Mouse (Mus musculus): ENCODE measurements at regions not wholly inside any gene's neighbourhood (a gene's known extent, or its start where the extent isn't known, plus 50 kb on each side); places are given as distances from the start of the nearest gene placed in this dataset.
A peak's percentile ranks its signal among the peaks of the same experiment; 100 is the strongest.
"Not testable (repeated sequence)": the region's sequence is repeated elsewhere in the genome, so short reads cannot be mapped to it uniquely, and the experiment has no call there.

DNA sequence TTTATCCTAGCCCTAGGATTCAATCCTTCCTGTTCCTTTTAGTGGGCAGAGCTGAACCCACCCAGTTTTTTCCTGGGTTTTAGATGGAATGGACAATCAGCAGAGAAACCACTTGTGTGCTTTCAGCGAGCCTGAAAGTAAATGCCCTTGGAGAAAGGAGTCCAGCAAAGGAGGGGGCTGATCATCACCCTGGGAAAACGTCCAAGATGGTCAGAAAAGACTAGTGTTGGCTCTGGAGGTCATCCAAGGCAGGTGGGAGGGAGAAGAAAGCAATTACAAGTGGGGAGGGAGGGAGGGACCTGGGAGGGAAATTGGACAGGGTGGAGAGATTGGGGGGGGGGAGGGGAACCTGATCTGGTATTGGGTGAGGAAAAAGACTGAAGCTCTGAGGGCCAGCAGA, 55.6 kb upstream of the Zfp366 start:
- WGBS, result 57% methylated on average over 2 of the region's 2 CpGs
- no peak overlapping the region for H3K27ac ChIP-seq
- H3K27me3 ChIP-seq (ENCODE audit: low read depth, poor library complexity, severe bottlenecking), result no peaks in the 10 kb centered on the region
- no peaks in the 10 kb centered on the region for H3K36me3 ChIP-seq
- peaks cover 11% of the 10 kb centered on the region for H3K4me1 ChIP-seq
- no peak for DNase-seq (ENCODE audit: low spot score)
- no peaks in the 10 kb centered on the region for H3K9me3 ChIP-seq (replicated peaks)
- H3K4me3 ChIP-seq, result no peak overlapping the region

DNA sequence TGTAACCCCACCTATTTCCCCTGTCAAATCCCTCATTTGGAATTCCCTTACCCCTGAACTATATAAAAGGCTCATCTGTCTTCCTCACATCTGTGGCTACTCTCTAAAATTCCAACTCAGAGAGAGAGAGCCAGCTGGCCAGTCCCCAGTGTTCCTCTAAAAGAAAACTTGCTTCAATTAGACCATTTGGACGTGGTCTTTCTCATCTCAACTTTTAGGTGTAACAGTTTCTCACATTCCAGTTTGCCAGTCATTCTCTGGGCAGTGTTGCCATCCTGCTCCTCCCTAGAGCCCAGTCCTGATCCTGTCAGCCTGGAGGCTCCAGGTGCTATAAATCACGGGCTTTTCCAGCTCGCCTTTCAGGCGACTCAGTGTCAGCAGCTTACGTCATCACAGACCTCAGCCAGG, 56.3 kb upstream of the Zfp366 start:
- Histone ChIP-seq H3K4me3 (no peak overlapping the region), H3K9me3 (replicated peaks) (no peaks in the 10 kb centered on the region)
- 64% methylated on average over 5 of the region's 5 CpGs for WGBS

DNA sequence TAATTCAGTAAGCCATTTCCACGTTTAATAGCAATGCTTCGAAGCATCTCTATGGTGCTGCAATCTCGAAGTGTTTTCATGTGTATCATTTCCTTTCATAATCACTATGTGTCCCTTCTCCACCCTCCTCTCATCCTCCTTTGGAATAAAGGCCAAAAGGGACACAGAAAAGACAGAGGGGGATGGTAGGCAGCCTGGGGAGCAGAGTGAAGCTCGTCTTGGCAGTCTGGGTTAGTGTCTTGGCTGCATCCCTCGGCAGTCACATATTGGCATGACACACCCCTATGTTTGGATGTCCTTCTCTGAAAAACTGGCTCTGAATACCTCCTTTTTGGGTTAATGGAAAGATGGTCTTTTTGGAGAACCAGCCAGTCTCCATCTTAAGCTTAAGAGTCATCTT, 56.9 kb upstream of the Zfp366 start:
- no peak overlapping the region for H3K4me3 ChIP-seq
- no peak for DNase-seq (ENCODE audit: low spot score)
- no peaks in the 10 kb centered on the region for H3K36me3 ChIP-seq
- peaks cover 15% of the 10 kb centered on the region for H3K4me1 ChIP-seq
- H3K27ac ChIP-seq, result no peak overlapping the region
- H3K9me3 ChIP-seq (replicated peaks), result no peaks in the 10 kb centered on the region
- no peaks in the 10 kb centered on the region for H3K27me3 ChIP-seq (ENCODE audit: low read depth, poor library complexity, severe bottlenecking)
- 91% methylated on average over 5 of the region's 5 CpGs for WGBS

More for the DNA sequence above, 56.3 kb upstream of the Zfp366 start:
- peaks cover 15% of the 10 kb centered on the region for H3K4me1 ChIP-seq
- no peaks in the 10 kb centered on the region for H3K27me3 ChIP-seq (ENCODE audit: low read depth, poor library complexity, severe bottlenecking)
- no peak for DNase-seq (ENCODE audit: low spot score)
- no peak overlapping the region for H3K27ac ChIP-seq
- no peaks in the 10 kb centered on the region for H3K36me3 ChIP-seq

DNA sequence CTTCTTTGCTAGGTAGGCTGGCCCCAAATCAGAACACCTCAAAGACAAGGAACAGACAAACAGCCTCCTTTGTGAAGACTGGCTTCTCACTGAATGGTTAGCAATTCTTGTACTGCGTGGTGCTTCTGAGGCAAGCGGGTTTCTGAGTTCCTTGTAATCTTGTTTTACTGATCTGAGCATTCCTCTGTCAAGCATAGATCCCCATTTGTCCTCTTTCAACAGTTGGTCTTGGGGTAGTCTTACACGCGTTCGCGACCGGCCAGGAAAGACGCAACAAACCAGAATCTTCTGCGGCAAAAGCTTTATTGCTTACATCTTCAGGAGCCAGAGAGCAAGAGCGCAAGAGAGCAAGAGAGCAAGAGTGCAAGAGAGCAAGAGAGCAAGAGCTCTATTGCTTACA, 57.7 kb upstream of the Zfp366 start:
- not testable (repeated sequence) for H3K36me3 ChIP-seq; H3K27me3 ChIP-seq (ENCODE audit: low read depth, poor library complexity, severe bottlenecking); H3K27ac ChIP-seq; H3K9me3 ChIP-seq (replicated peaks); H3K4me3 ChIP-seq; DNase-seq (ENCODE audit: low spot score)
- 97% methylated on average over 10 of the region's 10 CpGs for WGBS
- peaks cover 15% of the 10 kb centered on the region for H3K4me1 ChIP-seq

DNA sequence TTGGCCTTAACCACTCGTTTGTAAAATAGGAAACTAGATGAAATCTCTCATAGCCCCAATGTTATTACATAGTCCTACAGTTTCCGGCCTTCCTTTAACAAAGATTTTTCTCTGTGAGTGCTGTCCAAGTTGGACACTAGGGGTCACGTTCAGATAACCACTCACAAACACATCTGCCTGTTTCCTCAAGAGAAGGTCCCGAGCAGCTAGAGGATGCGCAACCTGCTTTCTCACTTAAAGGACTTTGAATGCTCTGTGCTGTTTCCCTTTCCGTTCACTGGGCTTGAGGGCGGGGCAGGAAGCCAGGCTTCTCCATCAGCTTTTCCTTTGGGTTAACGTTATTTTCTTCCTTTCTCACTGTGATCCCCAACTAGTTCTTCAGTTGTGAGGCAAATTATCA, 58.1 kb upstream of the Zfp366 start:
- no peak overlapping the region for H3K4me3 ChIP-seq
- H3K36me3 ChIP-seq, result no peaks in the 10 kb centered on the region
- DNase-seq (ENCODE audit: low spot score), result no peak
- H3K9me3 ChIP-seq (replicated peaks), result no peaks in the 10 kb centered on the region
- H3K27me3 ChIP-seq (ENCODE audit: low read depth, poor library complexity, severe bottlenecking), result no peaks in the 10 kb centered on the region
- 89% methylated on average over 8 of the region's 8 CpGs for WGBS
- H3K27ac ChIP-seq, result no peak overlapping the region
- peaks cover 15% of the 10 kb centered on the region for H3K4me1 ChIP-seq

DNA sequence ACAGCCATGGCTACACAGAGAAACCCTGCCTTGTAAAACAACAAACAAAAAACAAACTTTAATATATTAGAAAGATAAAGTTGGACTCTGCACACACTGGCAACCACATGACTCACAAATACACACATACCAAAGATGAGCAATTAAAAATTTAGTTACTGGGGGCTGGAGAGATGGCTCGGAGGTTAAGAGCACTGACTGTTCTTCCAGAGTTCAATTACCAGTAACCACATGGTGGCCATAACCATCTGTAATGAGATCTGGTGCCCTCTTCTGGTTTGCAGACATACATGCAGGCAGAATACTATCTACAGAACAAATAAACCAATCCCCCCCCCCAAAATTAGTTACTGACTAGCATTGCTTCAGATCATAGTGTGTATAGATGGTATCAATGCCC, 58.7 kb upstream of the Zfp366 start:
- 67% methylated on average over 1 of the region's 1 CpGs for WGBS
- Histone ChIP-seq H3K36me3 (no peaks in the 10 kb centered on the region), H3K9me3 (replicated peaks) (no peaks in the 10 kb centered on the region), H3K27me3 (ENCODE audit: low read depth, poor library complexity, severe bottlenecking) (no peaks in the 10 kb centered on the region), H3K4me1 (peaks cover 15% of the 10 kb centered on the region), H3K4me3 (no peak overlapping the region), H3K27ac (no peak overlapping the region)
- no peak for DNase-seq (ENCODE audit: low spot score)

DNA sequence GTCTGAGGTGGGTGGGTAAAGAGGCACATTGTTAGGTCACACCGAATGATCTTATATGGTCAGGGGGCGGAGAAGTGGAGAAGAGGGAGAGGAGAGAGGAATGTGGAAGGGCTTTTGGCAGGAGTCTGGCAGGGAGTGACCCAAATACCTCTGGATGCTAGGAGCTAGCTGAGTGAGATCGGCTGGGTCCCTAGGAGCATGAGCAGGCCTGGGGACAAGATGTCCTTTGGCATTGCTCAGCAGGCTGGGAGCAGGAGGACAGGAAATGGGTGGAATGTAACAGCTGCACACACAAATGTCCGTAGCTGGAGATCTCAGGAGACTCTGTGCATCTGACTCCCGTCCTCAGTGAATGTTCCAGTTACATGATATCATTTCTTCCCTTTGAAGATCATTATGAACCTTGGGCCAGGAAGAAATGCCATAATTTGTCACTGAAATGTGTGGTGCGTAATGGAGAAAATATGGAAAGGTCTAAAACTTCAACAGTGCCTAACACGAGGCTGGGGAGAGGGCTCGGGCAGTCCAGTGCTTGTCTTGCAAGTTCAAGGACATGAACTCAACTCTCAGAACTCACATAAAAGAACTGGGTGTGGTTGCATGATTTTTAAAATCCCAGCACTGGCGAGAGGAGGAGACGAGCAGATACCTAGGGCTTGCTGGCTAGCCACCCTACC, 59.6 kb upstream of the Zfp366 start:
- Histone ChIP-seq H3K27ac (no peak overlapping the region), H3K9me3 (replicated peaks) (no peaks in the 10 kb centered on the region)

DNA sequence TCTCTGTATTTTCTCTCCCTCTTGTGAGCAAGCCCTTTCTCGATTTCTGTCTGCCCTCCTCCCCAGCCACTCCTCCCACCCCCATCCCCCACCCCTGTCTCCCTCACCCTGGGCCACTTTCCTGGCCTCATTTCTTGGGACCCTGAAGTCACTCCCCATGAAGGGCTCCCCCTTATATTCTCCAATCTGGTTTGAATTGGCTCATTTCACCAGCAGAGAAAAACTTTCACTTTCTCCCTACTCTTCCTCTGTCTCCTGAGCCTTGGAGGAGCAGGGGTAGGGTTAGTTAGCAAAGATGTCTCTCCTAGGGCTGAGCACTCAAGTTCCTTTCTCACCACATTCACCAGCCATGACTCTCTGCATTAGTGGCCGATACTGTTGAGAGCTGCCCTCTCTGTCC, 60.5 kb upstream of the Zfp366 start:
- WGBS, result 50% methylated on average over 2 of the region's 2 CpGs
- DNase-seq (ENCODE audit: low spot score), result no peak

More for the DNA sequence above, 59.6 kb upstream of the Zfp366 start:
- Histone ChIP-seq H3K36me3 (no peaks in the 10 kb centered on the region), H3K4me1 (peaks cover 16% of the 10 kb centered on the region), H3K27me3 (ENCODE audit: low read depth, poor library complexity, severe bottlenecking) (no peaks in the 10 kb centered on the region), H3K4me3 (no peak overlapping the region)
- 69% methylated on average over 10 of the region's 10 CpGs for WGBS
- no peak for DNase-seq (ENCODE audit: low spot score)

DNA sequence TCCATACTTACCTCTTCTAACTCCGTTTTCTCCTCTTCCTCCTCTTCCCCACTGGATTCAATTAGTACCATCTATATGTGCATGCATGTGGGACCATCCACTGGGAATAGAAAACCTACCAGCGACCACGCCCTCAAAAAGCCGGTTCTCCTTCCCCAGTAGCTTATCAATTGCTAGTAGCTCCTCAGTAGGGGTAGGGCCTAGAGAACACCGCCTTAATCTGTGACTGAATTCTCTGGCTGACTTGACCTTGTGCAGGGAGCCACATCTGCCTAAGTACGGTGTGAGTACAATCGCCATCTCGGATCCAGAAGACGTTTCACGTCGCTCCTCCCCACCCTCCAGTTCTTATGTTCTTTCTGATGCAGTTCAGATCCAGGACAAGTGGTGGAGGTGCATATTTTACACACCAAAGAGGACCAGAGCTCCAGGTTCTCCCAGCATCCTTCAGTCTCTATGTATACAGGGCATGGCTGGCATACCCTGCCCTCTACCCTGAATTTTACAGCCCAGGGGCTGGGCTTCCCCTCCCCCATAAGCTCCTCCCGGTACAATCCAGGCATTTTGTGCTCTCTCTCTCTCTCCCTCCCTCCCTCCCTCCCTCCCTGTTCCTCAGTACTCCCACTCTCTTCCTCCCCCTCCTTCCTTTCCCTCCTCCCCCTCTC, 61.0 kb upstream of the Zfp366 start:
- Histone ChIP-seq H3K4me1 (peaks cover 22% of the 10 kb centered on the region), H3K27ac (0 out of 2 replicates have a peak overlapping the region, but pooled peaks have one; percentile 36), H3K4me3 (no peak overlapping the region), H3K27me3 (ENCODE audit: low read depth, poor library complexity, severe bottlenecking) (no peaks in the 10 kb centered on the region), H3K36me3 (no peaks in the 10 kb centered on the region), H3K9me3 (replicated peaks) (no peaks in the 10 kb centered on the region)
- WGBS, result 78% methylated on average over 12 of the region's 12 CpGs
- no peak for DNase-seq (ENCODE audit: low spot score)

More for the DNA sequence above, 60.5 kb upstream of the Zfp366 start:
- no peaks in the 10 kb centered on the region for H3K36me3 ChIP-seq
- H3K9me3 ChIP-seq (replicated peaks), result no peaks in the 10 kb centered on the region
- H3K27ac ChIP-seq, result peak overlapping the region; percentile 36; the same call in 1 of the 2 replicates
- H3K4me3 ChIP-seq, result no peak overlapping the region
- no peaks in the 10 kb centered on the region for H3K27me3 ChIP-seq (ENCODE audit: low read depth, poor library complexity, severe bottlenecking)
- H3K4me1 ChIP-seq, result peaks cover 22% of the 10 kb centered on the region

DNA sequence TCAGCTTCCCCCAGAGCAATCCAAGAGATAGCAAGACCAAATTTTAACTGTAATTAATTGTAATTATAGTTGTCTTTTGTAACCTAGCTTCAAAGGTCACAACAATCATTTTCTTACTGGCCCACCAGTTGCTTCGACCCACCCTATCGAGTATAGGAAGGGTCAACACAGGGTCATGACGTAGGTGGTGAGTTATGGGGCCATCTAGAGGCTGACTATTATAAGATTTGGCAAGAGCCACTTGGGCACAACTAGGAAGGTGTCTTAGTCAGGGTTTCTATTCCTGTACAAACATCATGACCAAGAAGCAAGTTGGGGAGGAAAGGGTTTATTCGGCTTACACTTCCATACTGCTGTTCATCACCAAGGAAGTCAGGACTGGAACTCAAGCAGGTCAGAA, 62.1 kb upstream of the Zfp366 start:
- H3K4me3 ChIP-seq; H3K27me3 ChIP-seq (ENCODE audit: low read depth, poor library complexity, severe bottlenecking); H3K36me3 ChIP-seq; DNase-seq (ENCODE audit: low spot score); H3K9me3 ChIP-seq (replicated peaks); H3K27ac ChIP-seq: not testable (repeated sequence)
- 85% methylated on average over 4 of the region's 4 CpGs for WGBS
- H3K4me1 ChIP-seq, result peaks cover 22% of the 10 kb centered on the region

DNA sequence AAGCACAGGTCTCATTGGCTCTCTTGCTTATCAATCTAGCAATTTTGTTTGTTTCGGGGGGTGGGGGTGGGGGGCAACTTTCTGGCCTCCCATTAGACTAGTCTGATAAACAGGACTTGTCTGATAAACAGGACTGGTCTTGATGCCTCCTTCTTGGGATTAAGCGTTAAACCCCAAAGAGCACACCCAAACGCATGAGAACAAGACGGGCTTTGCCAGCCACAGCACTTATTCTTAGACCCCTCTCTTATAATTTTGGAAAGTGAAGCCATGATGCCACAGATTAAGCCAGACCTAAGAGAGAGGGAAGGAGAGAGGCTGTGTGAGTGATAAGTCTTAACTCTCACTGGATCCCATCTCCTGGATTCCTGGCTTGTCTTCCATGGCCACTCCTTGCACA, 63.5 kb upstream of the Zfp366 start:
- WGBS, result 98% methylated on average over 4 of the region's 4 CpGs
- DNase-seq (ENCODE audit: low spot score), result no peak
- H3K9me3 ChIP-seq (replicated peaks), result no peaks in the 10 kb centered on the region
- no peak overlapping the region for H3K27ac ChIP-seq
- H3K36me3 ChIP-seq, result no peaks in the 10 kb centered on the region
- H3K4me1 ChIP-seq, result peaks cover 22% of the 10 kb centered on the region
- no peaks in the 10 kb centered on the region for H3K27me3 ChIP-seq (ENCODE audit: low read depth, poor library complexity, severe bottlenecking)
- H3K4me3 ChIP-seq, result no peak overlapping the region

DNA sequence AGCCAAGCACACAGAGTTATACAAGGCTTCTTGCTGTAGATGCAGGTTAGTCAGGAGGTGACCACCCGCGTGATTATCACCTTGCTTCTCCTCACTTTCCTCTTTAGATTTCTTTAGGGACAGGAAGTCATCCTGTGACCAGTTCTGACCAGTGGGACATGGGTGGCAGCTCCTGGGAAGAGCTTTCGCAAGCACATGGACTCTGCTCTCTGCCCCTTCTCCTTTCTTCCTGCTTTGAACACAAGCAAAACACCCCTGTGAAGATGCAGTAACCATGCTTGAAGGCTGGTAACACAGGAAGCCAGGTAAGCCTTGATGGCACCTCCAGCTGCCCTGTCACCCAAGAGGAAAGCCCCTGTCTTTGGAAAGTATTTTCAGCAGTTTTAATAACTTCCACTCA, 64.7 kb upstream of the Zfp366 start:
- Histone ChIP-seq H3K4me3 (no peak overlapping the region), H3K36me3 (no peaks in the 10 kb centered on the region), H3K9me3 (replicated peaks) (no peaks in the 10 kb centered on the region), H3K27ac (peak overlapping the region; percentile 36; the same call in 1 of the 2 replicates), H3K27me3 (ENCODE audit: low read depth, poor library complexity, severe bottlenecking) (no peaks in the 10 kb centered on the region), H3K4me1 (peaks cover 20% of the 10 kb centered on the region)
- DNase-seq (ENCODE audit: low spot score), result no peak
- 94% methylated on average over 3 of the region's 3 CpGs for WGBS

DNA sequence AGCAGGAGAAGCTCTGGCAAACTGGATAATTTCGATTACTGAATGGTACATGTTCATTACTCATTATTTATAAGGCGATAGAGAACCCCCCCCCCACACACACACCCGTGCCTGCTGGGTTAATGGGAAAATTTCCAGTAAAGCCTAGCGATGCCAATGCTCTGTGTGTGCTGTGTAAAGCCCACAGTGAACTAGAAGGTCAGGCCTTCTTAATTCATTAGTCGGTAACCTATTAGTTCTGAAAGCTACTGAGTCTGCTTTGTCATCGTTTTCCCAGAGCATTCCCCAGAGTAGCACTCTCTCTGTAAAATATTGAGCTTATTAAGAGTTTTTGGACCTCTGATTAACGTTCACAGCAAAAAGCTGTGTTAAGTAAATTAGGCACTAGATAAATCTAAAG, 65.7 kb upstream of the Zfp366 start:
- Histone ChIP-seq H3K4me1 (peaks cover 10% of the 10 kb centered on the region), H3K27me3 (ENCODE audit: low read depth, poor library complexity, severe bottlenecking) (no peaks in the 10 kb centered on the region), H3K4me3 (no peak overlapping the region), H3K9me3 (replicated peaks) (no peaks in the 10 kb centered on the region), H3K36me3 (no peaks in the 10 kb centered on the region), H3K27ac (no peak overlapping the region)
- DNase-seq (ENCODE audit: low spot score), result no peak
- 70% methylated on average over 7 of the region's 7 CpGs for WGBS

Data from limb, embryonic 10.5 days (tissue).